Mouse (Mus musculus): ENCODE results near the gene Lman1l. TPM values are rescaled to one million over a fixed set of nuclear protein-coding genes. Genes with fewer than 3 reads are reported as not detected.
A peak's percentile ranks its signal among the peaks of the same experiment; 100 is the strongest.

Lman1l gene
- polyA plus RNA-seq, 1 experiment: not detected

DNA sequence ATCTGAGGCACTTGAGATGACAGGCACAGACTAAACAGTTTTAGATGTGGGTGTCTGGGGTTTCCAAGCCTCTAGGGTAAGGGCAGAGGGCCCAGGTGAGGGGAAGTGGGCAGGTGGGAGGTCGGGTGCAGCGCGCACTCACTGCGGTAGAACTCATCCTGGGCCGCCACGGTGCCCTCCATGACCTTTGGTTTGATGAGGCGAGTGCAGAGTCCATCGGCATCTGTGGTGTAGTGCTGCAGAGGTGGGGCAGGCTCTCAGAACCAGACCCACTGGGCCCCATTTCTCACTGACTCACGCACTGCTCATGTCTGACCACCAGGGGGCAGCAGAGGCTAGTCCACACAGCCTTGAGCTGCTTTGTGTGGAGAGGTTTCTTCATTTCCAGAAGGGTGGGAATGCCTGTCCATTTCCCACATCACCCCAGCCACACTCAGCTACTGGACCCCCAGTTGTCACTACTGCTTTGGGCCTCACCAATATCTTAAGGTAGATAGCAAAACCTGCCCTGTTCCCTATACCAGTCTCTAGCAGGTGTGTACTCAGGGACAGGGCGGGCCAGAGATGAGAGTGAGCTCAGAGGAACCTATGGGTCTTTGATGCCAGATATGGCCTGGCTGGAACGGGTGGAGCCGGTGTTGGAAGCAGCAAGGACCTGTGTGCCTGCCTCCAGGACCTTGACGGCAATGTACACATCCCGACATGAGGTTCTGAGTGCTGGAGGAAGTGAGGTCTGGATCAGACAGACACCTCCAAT lies 8.7 kb upstream of the Lman1l start:
- H3K9me3 ChIP-seq (replicated peaks; ENCODE audit: control insufficient read depth, insufficient read depth, low read length, poor library complexity, severe bottlenecking): no peaks in the 10 kb centered on the region
- H3K4me1 ChIP-seq (ENCODE audit: control insufficient read depth, insufficient read depth, low read length): no peaks in the 10 kb centered on the region
- no peak overlapping the region for H3K27ac ChIP-seq (ENCODE audit: insufficient read depth, low read length)
- no peak for TF ChIP-seq EP300 (IDR thresholded peaks at IDR 0.05; ENCODE audit: insufficient read depth, low read depth, low read length)
- TF ChIP-seq CTCF (IDR thresholded peaks at IDR 0.05; ENCODE audit: low read depth, low read length): peak; percentile 97
- H3K9ac ChIP-seq (ENCODE audit: low read depth, poor library complexity, severe bottlenecking): no peak overlapping the region
- H3K4me3 ChIP-seq (ENCODE audit: low read depth, low read length): no peak overlapping the region
- peaks cover 3% of the 10 kb centered on the region; the same call in 1 of the 2 replicates for H3K36me3 ChIP-seq (ENCODE audit: control insufficient read depth, insufficient read depth, low read length, poor library complexity, severe bottlenecking)
- H3K27me3 ChIP-seq (ENCODE audit: control insufficient read depth, insufficient read depth, low read length, poor library complexity, severe bottlenecking): no peaks in the 10 kb centered on the region

DNA sequence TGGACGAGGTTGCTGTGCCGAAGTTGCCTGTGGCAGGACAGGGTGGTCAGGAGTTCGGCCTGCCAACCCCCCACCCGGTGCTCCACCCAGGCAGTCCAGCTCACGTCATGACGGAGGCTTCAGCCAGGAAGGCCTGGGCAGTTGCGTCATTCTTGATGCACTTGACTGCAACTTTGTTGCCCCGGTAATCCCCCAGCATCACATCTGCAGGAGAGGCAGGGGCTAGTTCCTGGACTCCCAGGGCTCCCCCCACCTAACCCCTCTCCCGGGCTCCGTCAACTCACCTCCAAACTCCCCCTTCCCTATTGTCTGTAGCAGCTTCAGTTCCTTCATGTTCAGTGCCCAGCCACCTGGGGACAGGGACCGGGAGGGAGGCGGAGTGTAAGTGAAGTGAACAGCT lies 8.1 kb upstream of the Lman1l start:
- peaks cover 3% of the 10 kb centered on the region; the same call in 1 of the 2 replicates for H3K36me3 ChIP-seq (ENCODE audit: control insufficient read depth, insufficient read depth, low read length, poor library complexity, severe bottlenecking)

DNA sequence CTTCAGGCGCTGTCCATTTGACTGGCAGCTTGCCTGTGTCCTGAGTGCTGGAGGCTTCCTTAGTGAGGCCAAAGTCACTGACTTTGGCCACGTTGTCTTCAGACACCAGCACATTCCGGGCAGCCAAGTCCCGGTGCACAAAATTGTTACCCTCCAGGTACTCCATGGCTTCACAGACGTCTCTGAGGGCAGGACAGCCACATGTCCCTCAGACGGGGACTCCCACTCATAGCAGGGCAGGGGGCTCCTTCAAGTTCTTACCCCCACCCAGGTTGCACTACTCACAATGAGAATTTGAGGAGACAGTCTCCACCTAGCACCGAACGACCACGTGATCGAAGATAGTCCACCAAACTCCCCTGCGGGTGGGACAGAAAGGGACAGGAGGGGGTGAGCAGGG lies 7.3 kb upstream of the Lman1l start:
- H3K9ac ChIP-seq (ENCODE audit: low read depth, poor library complexity, severe bottlenecking): no peak overlapping the region
- TF ChIP-seq EP300 (IDR thresholded peaks at IDR 0.05; ENCODE audit: insufficient read depth, low read depth, low read length) (no peak), POLR2A (IDR thresholded peaks at IDR 0.05; ENCODE audit: insufficient read depth, low read length) (no peak), CTCF (IDR thresholded peaks at IDR 0.05; ENCODE audit: low read depth, low read length) (no peak)
- no peaks in the 10 kb centered on the region for H3K9me3 ChIP-seq (replicated peaks; ENCODE audit: control insufficient read depth, insufficient read depth, low read length, poor library complexity, severe bottlenecking)
- no peak overlapping the region for H3K27ac ChIP-seq (ENCODE audit: insufficient read depth, low read length)
- H3K4me3 ChIP-seq (ENCODE audit: low read depth, low read length): no peak overlapping the region
- H3K27me3 ChIP-seq (ENCODE audit: control insufficient read depth, insufficient read depth, low read length, poor library complexity, severe bottlenecking): no peaks in the 10 kb centered on the region
- H3K36me3 ChIP-seq (ENCODE audit: control insufficient read depth, insufficient read depth, low read length, poor library complexity, severe bottlenecking): peaks cover 3% of the 10 kb centered on the region; the same call in 1 of the 2 replicates
- H3K4me1 ChIP-seq (ENCODE audit: control insufficient read depth, insufficient read depth, low read length): no peaks in the 10 kb centered on the region

More for the DNA sequence above, 8.1 kb upstream of the Lman1l start:
- no peaks in the 10 kb centered on the region for H3K4me1 ChIP-seq (ENCODE audit: control insufficient read depth, insufficient read depth, low read length)
- H3K9ac ChIP-seq (ENCODE audit: low read depth, poor library complexity, severe bottlenecking): no peak overlapping the region
- no peaks in the 10 kb centered on the region for H3K9me3 ChIP-seq (replicated peaks; ENCODE audit: control insufficient read depth, insufficient read depth, low read length, poor library complexity, severe bottlenecking)
- no peak overlapping the region for H3K27ac ChIP-seq (ENCODE audit: insufficient read depth, low read length)
- H3K4me3 ChIP-seq (ENCODE audit: low read depth, low read length): no peak overlapping the region
- no peaks in the 10 kb centered on the region for H3K27me3 ChIP-seq (ENCODE audit: control insufficient read depth, insufficient read depth, low read length, poor library complexity, severe bottlenecking)
- TF ChIP-seq POLR2A (IDR thresholded peaks at IDR 0.05; ENCODE audit: insufficient read depth, low read length) (no peak), EP300 (IDR thresholded peaks at IDR 0.05; ENCODE audit: insufficient read depth, low read depth, low read length) (no peak), CTCF (IDR thresholded peaks at IDR 0.05; ENCODE audit: low read depth, low read length) (no peak)

DNA sequence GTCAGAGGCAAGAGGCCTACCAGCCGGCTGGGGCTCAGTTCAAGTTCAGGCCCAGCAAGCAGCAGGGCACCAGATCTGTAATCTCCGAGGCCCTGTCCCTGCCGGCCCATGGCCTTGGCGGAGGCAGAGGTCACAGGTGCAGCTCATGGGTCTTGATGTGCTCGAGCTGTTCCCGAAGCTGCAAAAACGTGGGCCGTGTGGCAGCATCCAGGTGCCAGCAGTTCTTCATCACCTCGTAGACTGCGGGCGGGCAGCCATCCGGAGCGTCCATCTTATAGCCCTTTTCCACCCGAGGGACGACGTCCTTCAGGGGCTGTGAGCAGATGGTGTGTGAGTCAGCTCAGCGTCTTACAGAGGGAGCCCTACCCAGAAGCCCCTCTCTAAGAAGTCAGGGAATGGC lies 6.6 kb upstream of the Lman1l start:
- H3K36me3 ChIP-seq (ENCODE audit: control insufficient read depth, insufficient read depth, low read length, poor library complexity, severe bottlenecking): peaks cover 3% of the 10 kb centered on the region; the same call in 1 of the 2 replicates
- H3K9ac ChIP-seq (ENCODE audit: low read depth, poor library complexity, severe bottlenecking): no peak overlapping the region
- TF ChIP-seq CTCF (IDR thresholded peaks at IDR 0.05; ENCODE audit: low read depth, low read length) (no peak), POLR2A (IDR thresholded peaks at IDR 0.05; ENCODE audit: insufficient read depth, low read length) (no peak), EP300 (IDR thresholded peaks at IDR 0.05; ENCODE audit: insufficient read depth, low read depth, low read length) (no peak)

DNA sequence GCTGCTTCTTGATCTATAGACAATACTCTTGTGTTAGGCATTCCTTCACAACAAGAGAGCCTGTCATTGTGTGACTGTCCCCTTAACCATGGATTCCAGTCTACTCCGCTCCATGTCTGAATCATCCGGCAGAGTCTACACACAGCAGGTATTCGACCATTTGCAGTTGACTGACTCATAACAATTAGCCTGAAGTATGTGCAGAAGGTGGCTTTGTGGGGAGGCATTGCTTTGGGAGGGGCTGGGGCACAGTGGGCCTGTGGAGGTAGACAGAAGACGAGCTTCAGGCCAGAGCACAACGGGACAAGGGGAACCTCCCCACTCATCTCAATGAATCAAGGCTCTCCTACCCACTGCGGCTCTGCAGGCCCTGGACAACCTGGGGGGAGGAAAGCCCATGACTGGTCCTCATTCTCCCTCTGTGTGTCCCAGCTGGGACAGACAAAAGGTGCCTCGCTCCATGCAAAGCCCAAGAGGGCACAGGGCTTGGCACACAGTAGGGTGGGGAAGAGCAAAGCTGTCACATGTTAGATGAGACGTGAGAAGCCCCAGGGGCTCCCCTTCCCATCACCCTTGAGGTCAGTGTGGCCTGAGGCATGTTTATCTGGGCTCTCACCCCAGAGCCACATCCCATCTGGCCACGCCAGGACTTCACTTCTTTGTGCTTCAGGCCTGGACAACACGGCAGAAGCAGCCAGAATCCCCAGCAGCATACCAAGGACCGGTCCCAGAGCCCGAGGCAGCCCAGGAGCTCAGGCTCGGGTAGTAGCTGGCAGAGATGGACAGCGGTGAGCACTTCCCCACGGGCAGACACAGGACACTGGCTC lies 5.3 kb upstream of the Lman1l start:
- H3K9ac ChIP-seq (ENCODE audit: low read depth, poor library complexity, severe bottlenecking): no peak overlapping the region
- peaks cover 3% of the 10 kb centered on the region; the same call in 1 of the 2 replicates for H3K36me3 ChIP-seq (ENCODE audit: control insufficient read depth, insufficient read depth, low read length, poor library complexity, severe bottlenecking)
- no peaks in the 10 kb centered on the region for H3K9me3 ChIP-seq (replicated peaks; ENCODE audit: control insufficient read depth, insufficient read depth, low read length, poor library complexity, severe bottlenecking)
- peak overlapping the region; percentile 9 for H3K4me3 ChIP-seq (ENCODE audit: low read depth, low read length)
- H3K4me1 ChIP-seq (ENCODE audit: control insufficient read depth, insufficient read depth, low read length): no peaks in the 10 kb centered on the region
- TF ChIP-seq EP300 (IDR thresholded peaks at IDR 0.05; ENCODE audit: insufficient read depth, low read depth, low read length) (no peak), CTCF (IDR thresholded peaks at IDR 0.05; ENCODE audit: low read depth, low read length) (no peak)
- H3K27me3 ChIP-seq (ENCODE audit: control insufficient read depth, insufficient read depth, low read length, poor library complexity, severe bottlenecking): no peaks in the 10 kb centered on the region
- H3K27ac ChIP-seq (ENCODE audit: insufficient read depth, low read length): no peak overlapping the region

More for the DNA sequence above, 6.6 kb upstream of the Lman1l start:
- H3K27ac ChIP-seq (ENCODE audit: insufficient read depth, low read length): no peak overlapping the region
- no peaks in the 10 kb centered on the region for H3K4me1 ChIP-seq (ENCODE audit: control insufficient read depth, insufficient read depth, low read length)
- H3K27me3 ChIP-seq (ENCODE audit: control insufficient read depth, insufficient read depth, low read length, poor library complexity, severe bottlenecking): no peaks in the 10 kb centered on the region
- H3K4me3 ChIP-seq (ENCODE audit: low read depth, low read length): no peak overlapping the region
- H3K9me3 ChIP-seq (replicated peaks; ENCODE audit: control insufficient read depth, insufficient read depth, low read length, poor library complexity, severe bottlenecking): no peaks in the 10 kb centered on the region

DNA sequence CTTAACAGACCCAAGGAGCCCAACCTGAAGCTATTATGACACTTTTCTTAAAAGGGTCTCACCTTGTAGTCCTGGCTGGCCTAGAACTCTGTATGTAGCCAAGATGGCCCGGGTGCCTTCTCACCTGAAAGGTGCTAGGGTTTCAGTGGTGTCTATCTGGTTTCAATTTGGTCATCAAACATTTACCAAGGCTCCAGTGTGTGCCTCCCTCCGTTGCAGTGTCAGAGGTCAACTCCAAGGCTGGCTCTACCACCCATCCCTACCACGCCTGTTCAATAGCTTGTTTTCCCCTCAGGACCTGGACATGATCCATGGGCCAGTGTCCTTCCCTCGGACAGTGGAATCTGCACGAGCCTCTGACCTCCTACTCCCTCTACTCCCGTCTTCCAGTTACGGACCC lies 3.7 kb upstream of the Lman1l start:
- no peaks in the 10 kb centered on the region for H3K9me3 ChIP-seq (replicated peaks; ENCODE audit: control insufficient read depth, insufficient read depth, low read length, poor library complexity, severe bottlenecking)
- no peak overlapping the region for H3K9ac ChIP-seq (ENCODE audit: low read depth, poor library complexity, severe bottlenecking)
- no peak overlapping the region for H3K4me3 ChIP-seq (ENCODE audit: low read depth, low read length)
- no peaks in the 10 kb centered on the region for H3K27me3 ChIP-seq (ENCODE audit: control insufficient read depth, insufficient read depth, low read length, poor library complexity, severe bottlenecking)
- peaks cover 3% of the 10 kb centered on the region; the same call in 1 of the 2 replicates for H3K36me3 ChIP-seq (ENCODE audit: control insufficient read depth, insufficient read depth, low read length, poor library complexity, severe bottlenecking)
- H3K4me1 ChIP-seq (ENCODE audit: control insufficient read depth, insufficient read depth, low read length): no peaks in the 10 kb centered on the region
- no peak for TF ChIP-seq POLR2A (IDR thresholded peaks at IDR 0.05; ENCODE audit: insufficient read depth, low read length)
- no peak for TF ChIP-seq CTCF (IDR thresholded peaks at IDR 0.05; ENCODE audit: low read depth, low read length)
- TF ChIP-seq EP300 (IDR thresholded peaks at IDR 0.05; ENCODE audit: insufficient read depth, low read depth, low read length): no peak
- H3K27ac ChIP-seq (ENCODE audit: insufficient read depth, low read length): no peak overlapping the region
